ENCODE assay signal across 26 mouse cellular contexts in genomic region chr3:153174336-153175033, GRCm38 (mm10).
DNase-seq lines count a peak whose midpoint lies in the region; ATAC-seq and TF ChIP-seq lines count a peak whose summit lies in the region.
"Had no signal": no experiment of that assay in that cellular context is flagged by ENCODE, and none has a peak within 500 bp of the region (broad histone marks: within the 10 kb centered on the region; RNA-seq: fewer than 3 reads in every experiment).

No protein-coding gene starts in this region.

- no peak overlapping the region for H3K4me2 ChIP-seq in intestine, embryonic 16.5 days (ENCODE audit: low read depth, low read length)
- no peak overlapping the region for H3K4me2 ChIP-seq in intestine, embryonic 15.5 days (replicated peaks)
- no peak overlapping the region for H3K4me2 ChIP-seq in lung, embryonic 16.5 days (ENCODE audit: low read depth, low read length)
- H3K4me2 ChIP-seq in CH12.LX (ENCODE audit: insufficient read depth, low read depth, poor library complexity, severe bottlenecking) = peak overlapping the region; percentile 5; the same call in 1 of the 2 replicates
- H3K4me2 ChIP-seq: forebrain, embryonic 13.5 days; heart, embryonic 12.5 days; heart, embryonic 15.5 days; hindbrain, embryonic 13.5 days had no signal

- no peaks in the 10 kb centered on the region for H3K9me3 ChIP-seq in intestine, embryonic 16.5 days (ENCODE audit: control insufficient read depth, low read length)
- H3K9me3 ChIP-seq in intestine, embryonic 15.5 days = no peaks in the 10 kb centered on the region
- no peaks in the 10 kb centered on the region for H3K9me3 ChIP-seq in lung, embryonic 16.5 days (ENCODE audit: control insufficient read depth, low read length)
- H3K9me3 ChIP-seq in CH12.LX (replicated peaks; ENCODE audit: low read length) = no peaks in the 10 kb centered on the region
- H3K9me3 ChIP-seq: forebrain, embryonic 10.5 days; forebrain, embryonic 13.5 days; heart, embryonic 12.5 days; heart, embryonic 15.5 days; hindbrain, embryonic 10.5 days; hindbrain, embryonic 13.5 days had no signal

- 77% methylated on average over 11 of the region's 11 CpGs for WGBS in intestine, embryonic 16.5 days
- WGBS in intestine, embryonic 15.5 days = 73% methylated on average over 11 of the region's 11 CpGs
- 71% methylated on average over 11 of the region's 11 CpGs for WGBS in lung, embryonic 16.5 days

- H3K36me3 ChIP-seq in intestine, embryonic 16.5 days (ENCODE audit: control insufficient read depth, insufficient read depth, low read length) = no peaks in the 10 kb centered on the region
- no peaks in the 10 kb centered on the region for H3K36me3 ChIP-seq in intestine, embryonic 15.5 days
- H3K36me3 ChIP-seq in lung, embryonic 16.5 days (ENCODE audit: control insufficient read depth, insufficient read depth, low read length) = no peaks in the 10 kb centered on the region
- H3K36me3 ChIP-seq in CH12.LX (replicated peaks in 1 of 2; ENCODE audit: control insufficient read depth in 1 of 2, insufficient read depth in 1 of 2, low read length in 1 of 2) = no peaks in the 10 kb centered on the region
- H3K36me3 ChIP-seq: forebrain, embryonic 10.5 days; heart, embryonic 12.5 days; heart, embryonic 15.5 days; hindbrain, embryonic 10.5 days; hindbrain, embryonic 13.5 days had no signal

- dilution Hi-C loops in CH12.LX (cut with MboI; ENCODE audit: extremely low pct_ligation_motif_present, extremely low pct_unique_long_range_greater_than_20kb, low sequenced_read_pairs) = no loop called here

- no peak overlapping the region for H3K27ac ChIP-seq in intestine, embryonic 16.5 days (ENCODE audit: low read length)
- H3K27ac ChIP-seq in intestine, embryonic 15.5 days = no peak overlapping the region
- peak overlapping the region; percentile 49 for H3K27ac ChIP-seq in lung, embryonic 16.5 days (ENCODE audit: low read length)
- no peak overlapping the region for H3K27ac ChIP-seq in CH12.LX (ENCODE audit: insufficient read depth, low read depth)
- H3K27ac ChIP-seq: forebrain, embryonic 10.5 days; forebrain, embryonic 13.5 days; heart, embryonic 15.5 days; hindbrain, embryonic 10.5 days; hindbrain, embryonic 13.5 days had no signal

- no peak for DNase-seq in lung, postnatal 25 days (ENCODE audit: low spot score)
- peak; percentile 64 for DNase-seq in CH12.LX (ENCODE audit: extremely low read depth)
- peak; percentile 29 for DNase-seq in brain, adult 2 months (ENCODE audit: low read depth, low spot score)
- no peak for DNase-seq in thymus, postnatal 25 days
- DNase-seq: adrenal gland, adult 8-10 months; adrenal gland, postnatal 25 days; cerebellum, adult 18-20 months; cerebellum, adult 9-10 months; cerebellum, postnatal 14 days; gastrocnemius, postnatal 10 days; gastrocnemius, postnatal 36 days; heart, postnatal 10 days; heart, postnatal 36 days had no signal

- H3K79me2 ChIP-seq in CH12.LX (replicated peaks; ENCODE audit: control insufficient read depth, extremely low read depth, insufficient read depth, poor library complexity, severe bottlenecking) = no peaks in the 10 kb centered on the region

- peak; percentile 48; the same call in 1 of the 2 replicates for ATAC-seq in intestine, embryonic 16.5 days
- no peak for ATAC-seq in intestine, embryonic 15.5 days
- ATAC-seq in lung, embryonic 16.5 days (ENCODE audit: low read depth) = peak; percentile 71
- ATAC-seq: activated CD4-positive, CD25-positive, alpha-beta regulatory T cell, adult 4 months; CD4-positive, CD25-positive, alpha-beta regulatory T cell, adult 4 months; forebrain, embryonic 13.5 days; forebrain, embryonic 16.5 days; hindbrain, embryonic 16.5 days had no signal

- no peaks in the 10 kb centered on the region for H3K27me3 ChIP-seq in intestine, embryonic 16.5 days (replicated peaks; ENCODE audit: control insufficient read depth, insufficient read depth, low read length)
- no peaks in the 10 kb centered on the region for H3K27me3 ChIP-seq in intestine, embryonic 15.5 days (replicated peaks)
- no peaks in the 10 kb centered on the region for H3K27me3 ChIP-seq in lung, embryonic 16.5 days (ENCODE audit: control insufficient read depth, insufficient read depth, low read depth, low read length)
- H3K27me3 ChIP-seq in CH12.LX (replicated peaks) = no peaks in the 10 kb centered on the region
- H3K27me3 ChIP-seq: forebrain, embryonic 13.5 days; heart, embryonic 12.5 days; heart, embryonic 15.5 days; hindbrain, embryonic 13.5 days had no signal

- H3K4me1 ChIP-seq in intestine, embryonic 16.5 days (ENCODE audit: control insufficient read depth, insufficient read depth, low read length) = no peaks in the 10 kb centered on the region
- H3K4me1 ChIP-seq in intestine, embryonic 15.5 days (replicated peaks) = no peaks in the 10 kb centered on the region
- H3K4me1 ChIP-seq in lung, embryonic 16.5 days (replicated peaks; ENCODE audit: control insufficient read depth, insufficient read depth, low read length) = no peaks in the 10 kb centered on the region
- peaks cover 5 to 24% of the 10 kb centered on the region in 2 experiments for H3K4me1 ChIP-seq in CH12.LX (ENCODE audit: control insufficient read depth in 1 of 2, insufficient read depth in 2 of 2)
- H3K4me1 ChIP-seq: heart, embryonic 12.5 days; heart, embryonic 15.5 days had no signal

- TF ChIP-seq EP300 in CH12.LX (IDR thresholded peaks at IDR 0.05; ENCODE audit: low read length) = peak; percentile 74

- TF ChIP-seq CTCF in CH12.LX (conservative IDR thresholded peaks at IDR 0.05 in 1 of 2, IDR thresholded peaks at IDR 0.05 in 1 of 2; ENCODE audit: low read depth in 2 of 2, low read length in 2 of 2) = no peak

- H3K4me3 ChIP-seq in intestine, embryonic 16.5 days (ENCODE audit: low read length) = no peak overlapping the region
- H3K4me3 ChIP-seq in intestine, embryonic 15.5 days (replicated peaks) = no peak overlapping the region
- no peak overlapping the region for H3K4me3 ChIP-seq in lung, embryonic 16.5 days (ENCODE audit: low read length)
- no peak overlapping the region for H3K4me3 ChIP-seq in CH12.LX (replicated peaks in 1 of 3; ENCODE audit: low read depth in 2 of 3, low read length in 2 of 3, poor library complexity in 1 of 3)
- H3K4me3 ChIP-seq: forebrain, embryonic 10.5 days; forebrain, embryonic 13.5 days; heart, embryonic 12.5 days; heart, embryonic 15.5 days; hindbrain, embryonic 10.5 days; hindbrain, embryonic 13.5 days had no signal

- in situ Hi-C loops in CH12.LX (cut with MboI; ENCODE audit: low pct_ligation_motif_present, low pct_unique_long_range_greater_than_20kb, low sequenced_read_pairs) = no loop called here

- no peak for TF ChIP-seq POLR2A in CH12.LX (IDR thresholded peaks at IDR 0.05; ENCODE audit: low read depth, low read length)

- H3K9ac ChIP-seq in intestine, embryonic 16.5 days (ENCODE audit: low read depth, low read length) = no peak overlapping the region
- no peak overlapping the region for H3K9ac ChIP-seq in intestine, embryonic 15.5 days
- H3K9ac ChIP-seq in lung, embryonic 16.5 days (ENCODE audit: low read length) = no peak overlapping the region
- H3K9ac ChIP-seq in CH12.LX (ENCODE audit: insufficient read depth, low read depth) = no peak overlapping the region
- H3K9ac ChIP-seq: forebrain, embryonic 13.5 days; heart, embryonic 12.5 days; heart, embryonic 15.5 days; hindbrain, embryonic 13.5 days had no signal

- TF ChIP-seq RAD21 in CH12.LX (IDR thresholded peaks at IDR 0.05; ENCODE audit: low read depth, low read length) = no peak; the same call in 1 of the 2 replicates

TF ChIP-seq in CH12.LX, 34 proteins besides CTCF, POLR2A, EP300 and RAD21 (continues in another document):
- TF ChIP-seq ZKSCAN1 (IDR thresholded peaks at IDR 0.05; ENCODE audit: borderline replicate concordance, low read depth, low read length) (no peak), POLR2AphosphoS2 (IDR thresholded peaks at IDR 0.05; ENCODE audit: low read depth, low read length) (no peak), USF2 (conservative IDR thresholded peaks at IDR 0.05; ENCODE audit: low read depth, low read length) (no peak), BHLHE40 (IDR thresholded peaks at IDR 0.05; ENCODE audit: low read depth, low read length) (peak; percentile 65), IRF4 (IDR thresholded peaks at IDR 0.05; ENCODE audit: low read depth, low read length) (peak; percentile 79), NRF1 (IDR thresholded peaks at IDR 0.05; ENCODE audit: low read depth, low read length) (no peak), USF1 (IDR thresholded peaks at IDR 0.05; ENCODE audit: low read depth, low read length) (no peak), MAFK (IDR thresholded peaks at IDR 0.05; ENCODE audit: insufficient replicate concordance, low read length) (no peak), KAT2A (IDR thresholded peaks at IDR 0.05; ENCODE audit: insufficient replicate concordance, low read length) (no peak), JUN (IDR thresholded peaks at IDR 0.05; ENCODE audit: insufficient read depth, low read depth, low read length) (peak; percentile 52; the same call in 1 of the 2 replicates), UBTF (IDR thresholded peaks at IDR 0.05; ENCODE audit: low read depth, low read length) (no peak), NELFE (IDR thresholded peaks at IDR 0.05; ENCODE audit: low read depth, low read length) (no peak), HCFC1 (IDR thresholded peaks at IDR 0.05; ENCODE audit: low read depth, low read length) (no peak), JUND (conservative IDR thresholded peaks at IDR 0.05; ENCODE audit: low read depth, low read length) (no peak), RCOR1 (conservative IDR thresholded peaks at IDR 0.05; ENCODE audit: low read depth, low read length) (no peak; the same call in 1 of the 2 replicates), CHD1 (IDR thresholded peaks at IDR 0.05; ENCODE audit: low read depth, low read length) (no peak), MXI1 (IDR thresholded peaks at IDR 0.05; ENCODE audit: low read depth, low read length) (no peak), CHD2 (IDR thresholded peaks at IDR 0.05; ENCODE audit: low read length) (no peak), ETS1 (conservative IDR thresholded peaks at IDR 0.05; ENCODE audit: low read depth, low read length) (peak; percentile 14; the same call in 1 of the 2 replicates), ZC3H11A (IDR thresholded peaks at IDR 0.05; ENCODE audit: low read depth, low read length) (no peak), ZMIZ1 (IDR thresholded peaks at IDR 0.05; ENCODE audit: low read depth, low read length) (no peak), ZNF384 (IDR thresholded peaks at IDR 0.05; ENCODE audit: low read depth, low read length) (no peak), MYC (IDR thresholded peaks at IDR 0.05; ENCODE audit: low read depth, low read length) (no peak), ELF1 (IDR thresholded peaks at IDR 0.05; ENCODE audit: low read depth, low read length) (0 out of 2 replicates have a peak, but pooled peaks have one; percentile 8), MAX (IDR thresholded peaks at IDR 0.05; ENCODE audit: low read length) (no peak), E2F4 (IDR thresholded peaks at IDR 0.05; ENCODE audit: insufficient replicate concordance, low read depth, low read length) (no peak), SMC3 (IDR thresholded peaks at IDR 0.05; ENCODE audit: low read depth, low read length) (no peak)

Comparison
In these comparisons a context has a peak if more than half of its experiments do, and no peak if none do; other contexts are left out.
1. DNase-seq: peak in CH12.LX (single experiment) and brain, adult 2 months (single experiment); none in lung, postnatal 25 days (single experiment) and thymus, postnatal 25 days (single experiment).